Mouse (Mus musculus) neural tube, embryonic 10.5 days (tissue): ENCODE data around the gene Csnk1g1.

ENCODE experiments used
- DNase-seq: peaks from one replicate; pipeline ENCODE4 v3.0.0-alpha.2; 2017; ENCODE audit warnings: low spot score; ENCODE audit errors: extremely low spot score

Gene Csnk1g1

GRCm38 (mm10) chr9:66067542-66067941 lies 158.8 kb downstream of the Csnk1g1 start:
- DNase-seq = peak; percentile 47

- no peak for DNase-seq
Observed at GRCm38 (mm10) chr9:66068056-66068455, 159.3 kb downstream of the Csnk1g1 start.

GRCm38 (mm10) chr9:66068971-66069391 lies 160.3 kb downstream of the Csnk1g1 start:
- DNase-seq = peak; percentile 37

- DNase-seq = peak; percentile 77
Observed at GRCm38 (mm10) chr9:66069583-66069982, 160.9 kb downstream of the Csnk1g1 start, which contains the start of gene Snx22. Gene Snx22, minus strand, starts transcription at chr9:66069719.

GRCm38 (mm10) chr9:66070151-66070550 lies 161.4 kb downstream of the Csnk1g1 start:
- DNase-seq = no peak

GRCm38 (mm10) chr9:66072754-66073153 lies 164.0 kb downstream of the Csnk1g1 start:
- DNase-seq = no peak

GRCm38 (mm10) chr9:66078072-66078471 lies 169.3 kb downstream of the Csnk1g1 start:
- no peak for DNase-seq

GRCm38 (mm10) chr9:66078493-66078892 lies 169.8 kb downstream of the Csnk1g1 start:
- peak; percentile 44 for DNase-seq

- no peak for DNase-seq
Observed at GRCm38 (mm10) chr9:66080804-66081459, 172.2 kb downstream of the Csnk1g1 start.

- no peak for DNase-seq
Observed at GRCm38 (mm10) chr9:66081999-66082398, 173.3 kb downstream of the Csnk1g1 start.

- DNase-seq = no peak
Observed at GRCm38 (mm10) chr9:66084171-66084570, 175.4 kb downstream of the Csnk1g1 start.

GRCm38 (mm10) chr9:66087062-66087461 lies 178.3 kb downstream of the Csnk1g1 start:
- no peak for DNase-seq

- peak; percentile 56 for DNase-seq
Observed at GRCm38 (mm10) chr9:66088411-66088810, 179.7 kb downstream of the Csnk1g1 start.

GRCm38 (mm10) chr9:66090593-66091244 lies 182.0 kb downstream of the Csnk1g1 start:
- no peak for DNase-seq

- no peak for DNase-seq
Observed at GRCm38 (mm10) chr9:66091327-66092231, 182.9 kb downstream of the Csnk1g1 start.

GRCm38 (mm10) chr9:66092664-66093063 lies 183.9 kb downstream of the Csnk1g1 start:
- no peak for DNase-seq
